Mouse (Mus musculus): ENCODE data around the gene Olfr1105.

Gene Olfr1105

DNA sequence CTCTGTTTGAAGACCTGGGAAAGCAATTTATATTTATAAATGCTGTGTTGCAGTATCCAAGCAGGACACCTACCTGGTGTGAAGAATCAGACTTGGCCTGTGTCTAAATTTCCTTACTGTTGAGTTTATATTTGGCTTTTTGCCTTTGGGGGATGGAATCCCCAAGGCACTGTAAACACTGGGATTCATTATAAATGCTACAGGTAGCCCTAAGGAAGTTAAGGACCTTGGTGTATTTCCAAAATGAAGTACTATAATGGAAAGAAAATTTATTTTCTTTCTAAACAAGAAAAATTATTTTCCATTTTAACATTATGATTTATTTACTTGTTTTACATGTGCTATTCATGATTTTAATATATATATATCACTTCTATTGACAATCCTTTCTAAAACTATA is at the start of gene Olfr1105:
Olfr1105 (minus strand) TSS at position 101 of the 400 bp plus-strand sequence.
- DNase-seq (ENCODE audit: low spot score in 2 of 2), result no peak

DNA sequence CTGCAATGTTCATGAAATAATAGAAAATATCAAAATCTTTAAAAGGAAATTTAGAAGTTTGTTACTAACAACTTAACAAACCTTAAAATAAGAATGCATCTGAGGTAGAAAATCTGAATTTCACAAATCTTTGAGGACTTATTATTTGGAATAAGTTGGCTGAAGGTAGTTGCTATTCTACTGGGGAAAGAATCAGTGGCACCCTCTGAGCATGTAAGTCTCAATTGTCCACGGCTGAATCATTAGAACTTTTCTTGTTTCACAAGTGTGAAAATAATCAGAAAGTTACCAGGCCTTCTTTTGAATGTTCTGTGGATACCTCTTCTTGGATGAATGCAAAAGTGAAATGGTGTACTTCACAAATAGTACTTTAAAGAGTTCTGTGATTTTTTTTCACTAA is 39.4 kb upstream of the Olfr1105 start, which contains the start of gene Olfr1107:
Olfr1107 (minus strand) TSS at position 101 of the 400 bp plus-strand sequence.
- no peak for DNase-seq (ENCODE audit: low spot score in 2 of 2)

DNA sequence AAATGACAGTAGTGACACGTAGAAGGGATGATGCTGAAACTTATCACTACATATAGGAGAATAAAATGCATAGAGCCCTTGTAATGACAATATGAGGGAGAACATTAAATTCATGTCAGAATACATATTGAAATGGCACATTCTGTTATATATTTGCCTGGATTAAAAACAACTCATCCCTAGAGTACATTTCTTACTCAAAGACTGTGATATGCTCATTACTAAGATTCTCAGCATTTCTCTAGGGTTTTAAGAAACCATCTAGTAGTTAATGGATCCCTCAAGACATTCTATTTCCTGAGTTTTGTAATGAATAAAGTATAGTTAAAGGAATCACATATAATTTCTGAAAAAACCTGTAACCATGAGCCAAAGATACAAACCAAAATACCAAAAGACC is 15.8 kb upstream of the Olfr1105 start, which contains the start of gene Olfr1106:
Olfr1106 (minus strand) TSS at position 101 of the 400 bp plus-strand sequence.
- no peak for DNase-seq (ENCODE audit: low spot score in 2 of 2)

DNA sequence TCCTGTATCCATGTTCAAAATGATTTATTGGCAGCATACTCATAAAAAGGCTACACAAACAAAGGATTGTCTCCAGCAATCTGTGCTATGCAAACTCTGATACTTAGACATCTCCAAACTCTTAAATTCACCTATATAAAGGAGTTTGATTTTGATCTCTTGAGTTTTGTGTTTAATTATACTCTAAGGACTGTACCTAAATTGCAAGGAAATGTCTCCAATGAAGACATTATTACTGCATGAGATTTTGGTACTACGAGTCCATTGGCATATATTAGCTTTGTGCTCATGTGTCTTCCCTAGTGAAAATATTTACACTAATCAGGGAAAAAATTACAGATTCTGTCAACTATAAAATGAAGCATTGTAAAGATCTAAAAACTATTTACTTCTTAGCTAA is 9.4 kb downstream of the Olfr1105 start, which contains the start of gene Olfr1104:
Olfr1104 (minus strand) TSS at position 101 of the 400 bp plus-strand sequence.
- no peak for DNase-seq (ENCODE audit: low spot score in 2 of 2)

DNA sequence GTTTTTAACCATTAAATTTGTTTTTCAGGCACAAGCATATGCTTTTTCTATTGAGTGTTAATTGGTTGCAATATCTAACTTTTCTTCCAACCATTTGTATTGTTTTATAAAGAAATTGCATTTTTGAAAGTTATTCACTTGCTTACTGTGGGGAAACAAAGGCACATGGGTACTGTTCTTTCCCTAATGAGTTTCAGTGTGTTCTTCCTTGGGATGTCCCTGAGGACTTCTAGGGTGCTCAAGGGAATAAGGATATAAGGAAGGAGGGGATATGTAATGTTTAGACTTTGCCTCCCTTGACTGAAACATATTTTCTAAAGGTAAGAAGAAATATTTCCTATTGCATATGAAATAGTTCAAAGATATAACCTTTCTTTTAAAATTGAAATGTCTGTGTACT is 38.2 kb downstream of the Olfr1105 start, which contains the start of gene Olfr1102:
Olfr1102 (plus strand) TSS at position 301 of the 400 bp plus-strand sequence.
- DNase-seq (ENCODE audit: low spot score in 2 of 2), result no peak

DNA sequence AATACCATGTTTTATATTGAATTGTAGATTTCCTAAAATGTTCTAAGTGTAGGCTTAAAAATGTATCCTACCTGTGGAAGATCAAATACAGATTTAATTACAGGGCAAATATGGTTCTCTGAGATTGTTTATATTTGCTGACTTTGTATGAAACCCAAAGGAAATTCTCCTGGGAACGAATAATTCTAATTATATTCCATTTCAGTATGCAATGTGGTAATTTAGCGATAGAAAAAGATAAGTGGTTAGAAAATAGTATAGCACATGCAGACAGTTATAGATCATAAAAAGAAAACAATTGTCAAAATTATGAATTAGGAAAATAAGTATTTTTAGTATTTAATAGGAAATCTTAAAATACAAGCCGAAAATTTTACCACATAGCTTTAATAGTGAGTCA is 45.2 kb downstream of the Olfr1105 start, which contains the start of gene Olfr1101:
Olfr1101 (minus strand) TSS at position 101 of the 400 bp plus-strand sequence.
- DNase-seq (ENCODE audit: low spot score in 2 of 2), result no peak
